In genomic region chr15:31337192-31337741, GRCm38 (mm10) we compare ENCODE assay signal across 12 mouse cellular contexts. TPM values are rescaled to one million over a fixed set of nuclear protein-coding genes. Genes with fewer than 3 reads are reported as not detected.
DNase-seq lines count a peak whose midpoint lies in the region; ATAC-seq lines count a peak whose summit lies in the region.
"Had no signal": no experiment of that assay in that cellular context is flagged by ENCODE, and none has a peak within 500 bp of the region (broad histone marks: within the 10 kb centered on the region; RNA-seq: fewer than 3 reads in every experiment).

No protein-coding gene starts in this region.

- H3K27ac ChIP-seq in heart, embryonic 16.5 days (ENCODE audit: low read length) = no peak overlapping the region
- no peak overlapping the region for H3K27ac ChIP-seq in midbrain, embryonic 13.5 days
- H3K27ac ChIP-seq: midbrain, embryonic 15.5 days had no signal

- no peaks in the 10 kb centered on the region for H3K9me3 ChIP-seq in heart, embryonic 16.5 days (replicated peaks; ENCODE audit: control insufficient read depth, low read length)
- H3K9me3 ChIP-seq in midbrain, embryonic 13.5 days = no peaks in the 10 kb centered on the region
- H3K9me3 ChIP-seq: midbrain, embryonic 15.5 days had no signal

- WGBS in heart, embryonic 16.5 days = 78% methylated on average over 14 of the region's 14 CpGs
- WGBS in midbrain, embryonic 13.5 days = 87% methylated on average over 14 of the region's 14 CpGs

- H3K4me2 ChIP-seq in heart, embryonic 16.5 days (ENCODE audit: low read depth, low read length) = no peak overlapping the region
- no peak overlapping the region for H3K4me2 ChIP-seq in midbrain, embryonic 13.5 days (replicated peaks)
- H3K4me2 ChIP-seq: midbrain, embryonic 15.5 days had no signal

- intact Hi-C loops in left cerebral cortex, postnatal 4 days (cut with DNase I) = no loop called here

- H3K4me1 ChIP-seq in heart, embryonic 16.5 days (ENCODE audit: control insufficient read depth, insufficient read depth, low read length) = peaks cover 2% of the 10 kb centered on the region
- 0 out of 2 replicates have a peak, but pooled peaks cover 2% of the 10 kb centered on the region for H3K4me1 ChIP-seq in midbrain, embryonic 13.5 days (replicated peaks)
- H3K4me1 ChIP-seq: midbrain, embryonic 15.5 days had no signal

- 0 out of 2 replicates have a peak, but pooled peaks have one; percentile 35 for ATAC-seq in heart, embryonic 16.5 days (replicated peaks; ENCODE audit: extremely low read depth, insufficient read depth, low FRiP score)
- ATAC-seq in midbrain, embryonic 13.5 days = no peak
- ATAC-seq: midbrain, embryonic 15.5 days had no signal

- no peak overlapping the region for H3K9ac ChIP-seq in heart, embryonic 16.5 days (ENCODE audit: low read length)
- no peak overlapping the region for H3K9ac ChIP-seq in midbrain, embryonic 13.5 days (replicated peaks)
- H3K9ac ChIP-seq: midbrain, embryonic 15.5 days had no signal

- H3K4me3 ChIP-seq in heart, embryonic 16.5 days (ENCODE audit: low read length) = no peak overlapping the region
- no peak overlapping the region for H3K4me3 ChIP-seq in midbrain, embryonic 13.5 days (replicated peaks)
- H3K4me3 ChIP-seq: erythroblast, embryonic 14.5 days; midbrain, embryonic 15.5 days had no signal

- H3K36me3 ChIP-seq in heart, embryonic 16.5 days (ENCODE audit: control insufficient read depth, insufficient read depth) = no peaks in the 10 kb centered on the region
- no peaks in the 10 kb centered on the region for H3K36me3 ChIP-seq in splenic B cell, adult 2 months (ENCODE audit: control insufficient read depth, insufficient read depth, low read length, poor library complexity, severe bottlenecking)
- H3K36me3 ChIP-seq in midbrain, embryonic 13.5 days = no peaks in the 10 kb centered on the region
- H3K36me3 ChIP-seq: midbrain, embryonic 15.5 days had no signal

- no peaks in the 10 kb centered on the region for H3K27me3 ChIP-seq in heart, embryonic 16.5 days (ENCODE audit: control insufficient read depth, insufficient read depth, low read length)
- H3K27me3 ChIP-seq in splenic B cell, adult 2 months (ENCODE audit: control insufficient read depth, insufficient read depth, low read length, poor library complexity, severe bottlenecking) = no peaks in the 10 kb centered on the region
- H3K27me3 ChIP-seq in midbrain, embryonic 13.5 days = no peaks in the 10 kb centered on the region
- H3K27me3 ChIP-seq: midbrain, embryonic 15.5 days had no signal

- peak; percentile 89 for DNase-seq in left cerebral cortex, adult 11 months (ENCODE audit: low spot score)
- no peak for DNase-seq in left cerebral cortex, postnatal 4 days
- peak; percentile 91 to 93 for DNase-seq in left cerebral cortex, adult 9 months (ENCODE audit: low spot score in 2 of 2)
- DNase-seq in splenic B cell, adult 2 months (ENCODE audit: low read depth, low spot score) = peak; percentile 43
- no peak for DNase-seq in kidney, adult 11 months
- no peak for DNase-seq in embryo, embryonic 11 days
- DNase-seq: cerebellum, adult 9-11 months; thymus, postnatal 14 days had no signal

RNA-seq across cellular contexts. Expression of gene Ankrd33b, which starts 30.3 kb away (rescaled TPM):
- total RNA-seq in left cerebral cortex, postnatal 4 days (2021) = 1 to 10 TPM; 1.2 to 1.3 TPM
- 4.6 and 5.4 TPM in 2 replicates for polyA plus RNA-seq in heart, embryonic 16.5 days (2015; fragmentation: Nextera tagmentation; extraction: Ambion mirVana)
- 0.64 and 0.86 TPM in 2 replicates for polyA plus RNA-seq in midbrain, embryonic 13.5 days (2015; fragmentation: Nextera tagmentation; extraction: Ambion mirVana)

Comparison
In these comparisons a context has a peak if more than half of its experiments do, and no peak if none do; other contexts are left out.
1. DNase-seq: peak in left cerebral cortex, adult 11 months (single experiment), left cerebral cortex, adult 9 months (2 of 2) and splenic B cell, adult 2 months (single experiment); none in left cerebral cortex, postnatal 4 days (single experiment), kidney, adult 11 months (single experiment) and embryo, embryonic 11 days (single experiment).